Mouse (Mus musculus) limb, embryonic 12.5 days (tissue): ENCODE measurements around the gene Gse1. TPM values are rescaled to one million over a fixed set of nuclear protein-coding genes. Genes with fewer than 3 reads are reported as not detected.

Experiments used
- ATAC-seq: fragments of 200-750 bp; cut with Nextera tagmentation; 2 replicates; pipeline ENCODE4 v1.8.0; 2017; ENCODE audit warnings: low read depth, moderate TSS enrichment; ENCODE audit not compliant: insufficient number of reproducible peaks, insufficient read depth, low FRiP score, low TSS enrichment
- H3K27ac ChIP-seq: fragments of 300-500 bp; sonication (generic); 2 replicates; pipeline ENCODE4 v1.5.1; 2016; ENCODE audit warnings: mild to moderate bottlenecking, moderate library complexity
- H3K27me3 ChIP-seq: fragments of 300-500 bp; sonication (generic); 2 replicates; pipeline ENCODE4 v1.6.1; 2016; ENCODE audit warnings: mild to moderate bottlenecking, moderate library complexity
- H3K36me3 ChIP-seq: fragments of 300-500 bp; sonication (generic); 2 replicates; pipeline ENCODE4 v1.6.1; 2016; ENCODE audit warnings: mild to moderate bottlenecking, moderate library complexity
- H3K4me1 ChIP-seq: fragments of 300-500 bp; sonication (generic); replicated peaks from 2 replicates; pipeline ENCODE4 v1.6.1; 2016
- H3K4me2 ChIP-seq: fragments of 300-500 bp; sonication (generic); 2 replicates; pipeline ENCODE4 v1.6.1; 2016; ENCODE audit warnings: mild to moderate bottlenecking, moderate library complexity
- H3K4me3 ChIP-seq: fragments of 300-500 bp; sonication (generic); replicated peaks from 2 replicates; pipeline ENCODE4 v1.5.1; 2016; ENCODE audit warnings: mild to moderate bottlenecking
- H3K9ac ChIP-seq: fragments of 300-500 bp; sonication (generic); replicated peaks from 2 replicates; pipeline ENCODE4 v1.6.1; 2016; ENCODE audit warnings: mild to moderate bottlenecking, moderate library complexity
- H3K9me3 ChIP-seq: fragments of 300-500 bp; sonication (generic); 2 replicates; pipeline ENCODE4 v1.6.1; 2016; ENCODE audit warnings: mild to moderate bottlenecking, moderate library complexity
- WGBS: fragments of 180-500 bp; shearing (Covaris S2); methylation state at CpG from one replicate; pipeline ENCODE4 v1.1.7; 2016; 5-methylcytosine and 5-hydroxymethylcytosine counted together
- polyA plus RNA-seq: library from polyadenylated mRNA; unstranded; fragments of >200 nt; fragmentation: Nextera tagmentation; extraction: Ambion mirVana; gene quantifications from 2 replicates; pipeline ENCODE4 v1.2.1, GENCODE M21; 2016

Gene Gse1
- polyA plus RNA-seq, 1 experiment from 2014 or later = 9.1 TPM

DNA sequence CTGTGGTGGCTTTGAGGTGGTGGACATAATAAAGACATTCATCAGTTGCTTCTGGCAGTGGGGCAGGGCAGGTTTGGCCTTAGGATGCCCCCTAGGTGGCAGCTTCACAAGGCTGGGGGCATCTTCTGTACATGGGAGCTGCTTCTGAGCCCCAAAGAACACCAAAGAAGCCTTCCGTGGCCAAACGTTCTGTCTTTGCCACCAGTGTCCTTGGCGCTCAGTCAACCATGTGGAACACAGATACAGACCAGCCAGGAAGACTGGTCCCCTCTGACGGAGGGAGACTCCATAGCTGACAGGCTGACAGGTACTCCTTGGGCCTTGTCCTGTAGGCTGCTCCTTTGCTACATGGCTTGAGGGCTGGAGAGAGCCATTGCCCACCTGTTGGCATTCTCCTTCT lies 45.2 kb downstream of the Gse1 start:
- WGBS = 87% methylated on average over 4 of the region's 4 CpGs

DNA sequence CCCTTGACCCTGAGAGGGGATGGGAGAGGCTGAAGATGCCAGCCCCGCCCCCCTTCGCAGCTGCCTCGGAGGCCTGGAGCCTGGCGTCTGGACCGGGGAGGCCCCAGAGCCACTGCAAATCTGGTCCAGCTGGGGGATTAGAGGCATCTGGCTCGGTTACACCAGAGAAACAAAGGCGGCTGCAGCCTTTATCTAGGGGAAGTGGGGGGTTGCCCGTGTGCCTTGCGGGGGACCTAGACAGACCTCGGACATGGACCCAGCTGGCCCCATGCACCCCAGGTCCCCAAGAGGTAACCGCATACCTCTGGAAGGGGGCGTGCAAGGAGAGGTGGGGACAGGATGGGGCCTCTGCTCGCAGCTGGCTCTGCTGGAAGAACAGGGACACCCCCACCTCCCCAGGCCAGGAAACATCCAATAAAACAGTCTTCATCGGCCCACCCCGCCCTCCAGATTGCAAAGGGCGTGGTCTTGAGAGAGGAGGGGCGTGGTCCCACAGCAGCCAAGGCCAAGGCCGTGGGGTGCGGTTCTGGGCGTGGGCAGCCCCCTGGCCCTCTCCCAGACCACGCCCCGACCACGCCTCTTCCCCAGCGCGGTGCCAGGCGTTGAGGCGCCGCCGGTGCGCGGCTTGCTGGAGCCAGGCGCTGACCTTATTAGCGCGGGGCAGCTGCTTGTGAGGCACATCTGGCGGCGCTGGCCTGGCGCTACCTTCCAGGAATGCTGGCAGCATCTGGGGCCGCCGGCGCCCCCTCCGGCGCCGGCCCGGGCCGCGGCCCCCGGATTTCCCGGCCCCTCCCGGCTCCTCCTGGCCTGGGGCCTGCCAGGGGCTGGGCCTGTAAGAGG lies 48.0 kb downstream of the Gse1 start:
- no peaks in the 10 kb centered on the region for H3K27me3 ChIP-seq
- H3K27ac ChIP-seq = peak overlapping the region; percentile 98
- H3K36me3 ChIP-seq = no peaks in the 10 kb centered on the region
- H3K9ac ChIP-seq = peak overlapping the region; percentile 45
- H3K4me2 ChIP-seq = peak overlapping the region; percentile 59
- WGBS = 1% methylated on average over 48 of the region's 49 CpGs
- no peaks in the 10 kb centered on the region for H3K9me3 ChIP-seq
- peaks cover 86% of the 10 kb centered on the region for H3K4me1 ChIP-seq
- peak overlapping the region; percentile 34 for H3K4me3 ChIP-seq
- ATAC-seq = peak; percentile 85

More for the DNA sequence above, 45.2 kb downstream of the Gse1 start:
- Histone ChIP-seq H3K4me2 (no peak overlapping the region), H3K4me1 (peaks cover 88% of the 10 kb centered on the region), H3K27ac (peak overlapping the region; percentile 45; the same call in 1 of the 2 replicates), H3K9ac (no peak overlapping the region), H3K9me3 (no peaks in the 10 kb centered on the region), H3K4me3 (no peak overlapping the region), H3K27me3 (no peaks in the 10 kb centered on the region), H3K36me3 (no peaks in the 10 kb centered on the region)
- no peak for ATAC-seq

DNA sequence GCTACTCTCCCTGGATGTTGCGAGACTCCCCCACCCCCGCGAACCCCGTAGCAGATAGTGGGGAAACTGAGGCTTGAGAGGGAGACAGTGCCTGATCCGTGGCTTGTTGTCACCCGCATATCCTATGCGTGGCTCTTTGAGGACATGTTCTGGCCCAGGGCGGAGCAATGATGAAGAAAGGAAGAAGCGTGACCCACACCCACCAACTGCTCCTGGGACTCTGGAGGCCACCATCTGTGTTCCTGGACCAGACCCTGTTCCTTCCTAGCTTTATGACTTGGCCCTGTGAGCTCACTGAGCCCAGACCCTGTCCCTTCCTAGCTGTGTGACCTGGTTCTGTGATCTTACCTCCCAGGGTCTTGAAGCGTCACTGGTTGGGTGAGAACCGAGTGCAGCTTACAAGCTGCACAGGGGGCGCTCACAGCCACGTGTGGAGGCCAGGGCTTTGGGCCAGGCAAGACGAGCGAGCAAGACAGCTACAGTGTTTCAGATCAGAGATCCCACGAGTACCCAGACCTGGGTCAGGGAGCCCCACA lies 48.7 kb downstream of the Gse1 start:
- 5% methylated on average over 16 of the region's 16 CpGs for WGBS
- no peaks in the 10 kb centered on the region for H3K27me3 ChIP-seq

DNA sequence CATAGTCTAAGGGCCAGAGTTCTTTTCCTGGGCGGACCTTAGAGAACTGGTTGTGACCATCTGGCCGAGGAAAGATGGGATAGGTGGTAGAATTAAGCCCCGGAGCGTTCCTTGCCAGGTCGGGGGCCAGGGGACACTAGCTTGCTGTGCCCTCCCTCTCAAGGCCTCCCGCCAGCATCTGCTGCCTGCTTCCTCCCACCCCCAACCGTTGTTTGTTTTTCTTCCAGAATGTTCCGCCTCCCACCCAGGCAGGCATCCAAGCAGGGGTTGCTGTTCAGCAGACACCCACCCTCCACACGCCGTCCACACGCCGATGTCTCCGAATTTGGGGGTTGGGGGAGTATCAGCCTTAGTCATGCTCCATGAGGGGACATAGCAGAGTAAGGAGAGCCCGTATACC lies 49.8 kb downstream of the Gse1 start:
- Histone ChIP-seq H3K9me3 (no peaks in the 10 kb centered on the region), H3K9ac (0 out of 2 replicates have a peak overlapping the region, but pooled peaks have one; percentile 2), H3K36me3 (no peaks in the 10 kb centered on the region), H3K4me1 (peaks cover 96% of the 10 kb centered on the region), H3K4me2 (0 out of 2 replicates have a peak overlapping the region, but pooled peaks have one; percentile 59), H3K27ac (peak overlapping the region; percentile 98), H3K27me3 (no peaks in the 10 kb centered on the region), H3K4me3 (no peak overlapping the region)
- WGBS = 59% methylated on average over 14 of the region's 14 CpGs
- no peak for ATAC-seq

More for the DNA sequence above, 48.7 kb downstream of the Gse1 start:
- Histone ChIP-seq H3K9ac (peak overlapping the region; percentile 45), H3K4me1 (peaks cover 86% of the 10 kb centered on the region), H3K4me3 (peak overlapping the region; percentile 34), H3K27ac (peak overlapping the region; percentile 98), H3K9me3 (no peaks in the 10 kb centered on the region), H3K36me3 (no peaks in the 10 kb centered on the region), H3K4me2 (peak overlapping the region; percentile 59)
- peak; percentile 3 for ATAC-seq

DNA sequence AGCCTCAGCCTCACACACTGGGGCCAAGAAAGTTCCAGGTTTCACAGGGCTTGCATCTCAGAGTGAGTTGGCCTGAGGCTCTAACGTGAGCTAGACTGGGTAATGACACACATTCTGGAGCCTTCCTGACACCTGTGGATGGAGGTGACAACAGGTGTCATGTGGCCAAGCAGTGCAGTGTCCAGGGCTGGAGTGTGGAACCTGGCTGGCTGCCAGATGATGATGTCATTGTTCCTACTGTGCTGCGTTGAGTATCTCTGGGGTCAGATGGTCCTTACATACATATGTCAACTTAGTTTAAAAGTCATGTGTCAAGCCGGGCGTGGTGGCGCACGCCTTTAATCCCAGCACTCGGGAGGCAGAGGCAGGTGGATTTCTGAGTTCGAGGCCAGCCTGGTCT lies 51.2 kb downstream of the Gse1 start:
- Histone ChIP-seq H3K27me3 (no peaks in the 10 kb centered on the region), H3K4me3 (no peak overlapping the region), H3K9ac (no peak overlapping the region), H3K36me3 (no peaks in the 10 kb centered on the region), H3K9me3 (no peaks in the 10 kb centered on the region), H3K27ac (peak overlapping the region; percentile 59), H3K4me1 (peaks cover 96% of the 10 kb centered on the region), H3K4me2 (no peak overlapping the region)
- no peak for ATAC-seq
- 90% methylated on average over 8 of the region's 8 CpGs for WGBS

DNA sequence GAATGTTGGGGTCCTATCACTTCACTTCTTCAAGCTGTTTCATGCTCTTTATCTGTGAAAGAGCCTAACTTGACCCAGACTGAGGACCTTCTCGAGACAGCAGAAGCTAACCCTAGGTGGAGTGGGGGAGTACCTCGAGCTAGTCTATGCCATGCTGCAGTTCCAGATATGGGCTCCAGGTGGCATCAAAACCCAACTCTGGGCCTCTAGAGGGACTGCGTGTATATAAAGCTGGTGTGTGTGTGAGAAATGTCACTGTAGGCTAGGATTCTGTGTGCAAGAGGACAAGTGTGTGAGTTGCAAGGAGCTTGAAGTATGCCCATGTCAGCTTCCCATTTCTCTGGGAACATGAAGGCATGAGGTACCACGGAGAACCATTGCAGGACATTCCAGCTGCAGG lies 53.2 kb downstream of the Gse1 start:
- WGBS = 12% methylated on average over 4 of the region's 4 CpGs
- peaks cover 96% of the 10 kb centered on the region for H3K4me1 ChIP-seq
- no peaks in the 10 kb centered on the region for H3K27me3 ChIP-seq

DNA sequence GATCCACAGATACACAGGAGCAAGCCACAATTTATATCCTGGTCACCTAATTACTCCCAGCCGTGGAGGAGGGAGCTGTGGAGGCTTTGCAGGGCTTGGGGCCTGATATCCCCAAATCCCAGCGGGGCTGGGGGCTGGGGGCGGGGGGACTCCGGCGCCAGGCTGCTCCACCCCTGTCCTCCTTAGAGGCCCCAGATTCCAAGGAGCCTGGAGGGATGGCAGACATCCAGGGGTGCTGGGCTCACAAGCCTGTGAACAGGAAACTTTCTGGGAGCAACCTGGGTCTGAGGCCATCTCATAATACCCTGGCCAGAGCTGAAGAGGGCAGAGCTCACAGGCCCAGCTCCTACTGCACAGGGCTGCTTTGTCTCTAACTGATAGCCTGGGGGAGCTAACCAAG lies 54.2 kb downstream of the Gse1 start:
- Histone ChIP-seq H3K9me3 (no peaks in the 10 kb centered on the region), H3K27me3 (no peaks in the 10 kb centered on the region), H3K4me1 (peaks cover 90% of the 10 kb centered on the region), H3K36me3 (no peaks in the 10 kb centered on the region), H3K9ac (no peak overlapping the region), H3K4me2 (0 out of 2 replicates have a peak overlapping the region, but pooled peaks have one; percentile 15), H3K4me3 (no peak overlapping the region), H3K27ac (peak overlapping the region; percentile 86)
- no peak for ATAC-seq
- 12% methylated on average over 5 of the region's 5 CpGs for WGBS

More for the DNA sequence above, 53.2 kb downstream of the Gse1 start:
- no peak for ATAC-seq
- H3K9me3 ChIP-seq = no peaks in the 10 kb centered on the region
- H3K27ac ChIP-seq = peak overlapping the region; percentile 45; the same call in 1 of the 2 replicates
- H3K4me2 ChIP-seq = no peak overlapping the region
- H3K36me3 ChIP-seq = no peaks in the 10 kb centered on the region
- H3K9ac ChIP-seq = no peak overlapping the region
- H3K4me3 ChIP-seq = no peak overlapping the region

DNA sequence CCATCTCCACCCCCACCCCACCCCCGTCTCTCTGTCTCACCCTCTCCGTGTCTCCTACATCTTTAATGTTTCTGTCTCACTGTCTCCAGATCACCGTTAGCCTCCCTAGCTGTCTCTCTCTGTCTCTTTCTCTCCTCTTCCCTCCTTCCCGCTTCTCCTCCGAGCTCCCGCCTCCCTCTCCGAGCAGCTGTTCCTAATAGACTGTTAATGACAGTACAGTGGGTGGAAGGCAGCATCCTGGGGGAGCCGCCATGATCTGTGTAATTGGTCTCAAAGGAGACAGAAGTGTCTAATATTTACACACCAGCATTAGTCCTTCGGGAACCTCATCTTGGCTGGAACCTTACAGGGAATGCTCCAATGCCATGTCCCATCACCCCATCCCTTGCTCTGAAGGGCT lies 56.0 kb downstream of the Gse1 start:
- Histone ChIP-seq H3K4me3 (no peak overlapping the region), H3K9ac (no peak overlapping the region; the same call in 1 of the 2 replicates), H3K4me2 (peak overlapping the region; percentile 24; the same call in 1 of the 2 replicates), H3K9me3 (no peaks in the 10 kb centered on the region), H3K27ac (peak overlapping the region; percentile 86), H3K27me3 (no peaks in the 10 kb centered on the region; the same call in 1 of the 2 replicates), H3K4me1 (peaks cover 90% of the 10 kb centered on the region), H3K36me3 (no peaks in the 10 kb centered on the region)
- 13% methylated on average over 9 of the region's 9 CpGs for WGBS
- no peak for ATAC-seq

DNA sequence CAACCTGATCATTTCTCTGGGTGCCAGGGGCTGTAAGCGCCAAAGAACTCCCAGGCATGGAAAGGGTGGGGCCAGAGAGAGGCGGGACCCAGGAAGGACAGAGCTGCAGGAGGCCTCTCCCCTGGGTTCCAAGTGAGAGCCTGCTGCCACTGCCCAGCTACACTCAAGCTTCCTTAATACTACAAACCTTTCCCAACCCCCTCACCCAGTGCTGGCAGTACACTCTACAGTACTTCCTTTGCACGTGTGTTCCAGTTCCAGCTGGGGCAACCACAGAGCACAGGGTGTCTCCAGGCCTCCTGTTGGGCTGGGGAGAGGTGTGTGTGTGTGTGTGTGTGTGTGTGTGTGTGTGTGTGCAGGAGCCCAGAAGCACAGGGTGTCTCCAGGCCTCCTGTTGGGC lies 56.8 kb downstream of the Gse1 start:
- no peaks in the 10 kb centered on the region for H3K9me3 ChIP-seq
- H3K36me3 ChIP-seq = no peaks in the 10 kb centered on the region
- peak overlapping the region; percentile 86 for H3K27ac ChIP-seq
- ATAC-seq = no peak
- H3K4me3 ChIP-seq = no peak overlapping the region
- H3K27me3 ChIP-seq = no peaks in the 10 kb centered on the region; the same call in 1 of the 2 replicates
- no peak overlapping the region; the same call in 1 of the 2 replicates for H3K9ac ChIP-seq
- 38% methylated on average over 3 of the region's 3 CpGs for WGBS
- H3K4me1 ChIP-seq = peaks cover 92% of the 10 kb centered on the region
- peak overlapping the region; percentile 24; the same call in 1 of the 2 replicates for H3K4me2 ChIP-seq

DNA sequence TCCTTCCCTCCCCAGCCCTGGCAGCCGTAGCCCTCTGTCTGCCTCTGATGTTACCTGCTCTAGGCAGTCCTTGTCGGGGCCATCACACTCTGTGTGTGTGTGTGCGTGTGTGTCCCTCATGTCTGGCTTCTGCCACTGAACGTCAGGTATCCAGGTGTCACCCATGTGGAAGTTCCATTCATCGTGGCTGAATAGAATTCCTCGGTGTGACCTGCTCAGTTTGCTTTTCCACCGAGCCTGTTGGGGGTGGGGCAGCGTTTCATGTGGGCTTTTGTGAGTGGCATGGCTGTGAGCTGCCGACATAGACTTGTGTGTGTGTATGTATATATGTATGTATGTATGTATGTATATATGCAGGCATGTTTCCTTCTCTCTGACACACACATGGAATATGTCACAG lies 57.6 kb downstream of the Gse1 start:
- H3K4me1 ChIP-seq = peaks cover 92% of the 10 kb centered on the region
- H3K4me2 ChIP-seq = no peak overlapping the region
- H3K4me3 ChIP-seq = no peak overlapping the region
- no peak overlapping the region for H3K9ac ChIP-seq
- H3K36me3 ChIP-seq = no peaks in the 10 kb centered on the region
- H3K9me3 ChIP-seq = no peaks in the 10 kb centered on the region
- WGBS = 68% methylated on average over 9 of the region's 9 CpGs
- no peaks in the 10 kb centered on the region; the same call in 1 of the 2 replicates for H3K27me3 ChIP-seq
- peak overlapping the region; percentile 86 for H3K27ac ChIP-seq
- ATAC-seq = no peak

DNA sequence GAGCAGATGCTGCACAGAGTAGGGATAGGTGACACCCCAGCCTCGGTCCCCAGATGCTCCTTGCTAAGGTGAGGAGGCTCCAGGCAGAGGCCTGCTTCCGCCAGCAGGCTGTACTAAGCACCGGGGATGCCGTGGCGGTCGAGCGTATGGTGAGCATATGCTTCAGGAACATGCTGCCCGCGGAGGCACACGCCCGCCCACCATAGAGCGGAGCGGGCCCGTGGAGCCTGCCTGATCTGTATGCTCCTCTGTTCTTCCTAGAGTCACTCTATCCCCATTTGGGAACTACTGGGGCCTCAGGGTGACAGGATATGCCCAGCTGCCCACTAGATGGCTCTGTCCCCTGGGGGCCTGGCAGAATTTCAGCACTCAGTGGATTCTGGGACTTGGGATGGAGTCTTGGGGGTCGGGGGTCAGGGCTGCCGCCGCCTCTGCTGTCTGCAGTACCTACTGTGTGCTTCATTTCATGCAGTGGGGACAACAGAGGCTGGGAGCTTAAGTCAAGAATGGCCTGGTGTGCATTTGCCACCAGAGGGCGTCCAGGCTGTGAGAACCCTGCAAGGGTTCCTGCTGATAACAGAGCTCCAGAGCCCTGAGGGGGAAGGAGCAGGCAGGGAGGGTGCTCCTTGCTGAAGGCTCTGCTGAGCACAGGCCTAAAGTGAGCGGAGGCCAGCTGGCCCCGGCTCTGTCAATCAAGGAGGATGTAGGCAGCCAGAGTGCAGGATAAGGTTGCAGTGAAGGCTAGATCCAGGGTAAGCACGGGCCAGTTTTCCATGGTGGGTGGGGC lies 60.1 kb downstream of the Gse1 start:
- Histone ChIP-seq H3K4me3 (no peak overlapping the region), H3K9me3 (no peaks in the 10 kb centered on the region), H3K4me1 (peaks cover 93% of the 10 kb centered on the region), H3K27me3 (no peaks in the 10 kb centered on the region; the same call in 1 of the 2 replicates), H3K36me3 (no peaks in the 10 kb centered on the region), H3K27ac (peak overlapping the region; percentile 32), H3K9ac (no peak overlapping the region), H3K4me2 (no peak overlapping the region)
- WGBS = 25% methylated on average over 21 of the region's 21 CpGs
- 0 out of 2 replicates have a peak, but pooled peaks have one; percentile 23 for ATAC-seq
